Mouse (Mus musculus): ENCODE results near the gene 1700030J22Rik. TPM values are rescaled to one million over a fixed set of nuclear protein-coding genes. Genes with fewer than 3 reads are reported as not detected.

Gene 1700030J22Rik
- total RNA-seq, 2 experiments from 2014 or later = 9.1 to 10.4 TPM

Other genes with a start within 250 kb of the 1700030J22Rik start
- 10 to 100 TPM in 1 of 2 experiments, 1 to 10 TPM in 1; 9.5 to 10.6 TPM for gene Cdyl2, start 246.0 kb downstream of the 1700030J22Rik start, total RNA-seq (2021)
- gene Cmc2, start 57.5 kb downstream of the 1700030J22Rik start, total RNA-seq (2021) = 10 to 100 TPM; 11.6 to 14.7 TPM
- 1 to 10 TPM in 1 of 2 experiments, under 1 TPM in 1; 0.81 to 1.2 TPM for gene Cenpn, start 57.2 kb downstream of the 1700030J22Rik start, total RNA-seq (2021)
- gene Atmin, start 35.6 kb downstream of the 1700030J22Rik start, total RNA-seq (2021) = 10 to 100 TPM; 43.9 to 47.8 TPM
- 10 to 100 TPM; 43.9 to 50.1 TPM for gene Gcsh, start 14.6 kb upstream of the 1700030J22Rik start, total RNA-seq (2021)
- gene Pkd1l2, start 103.5 kb upstream of the 1700030J22Rik start, total RNA-seq (2021) = under 1 TPM; 0.08 to 0.12 TPM
- not detected for gene Bco1, start 116.9 kb upstream of the 1700030J22Rik start, total RNA-seq (2021)
- 10 to 100 TPM; 18.5 to 19.4 TPM for gene Gan, start 179.2 kb upstream of the 1700030J22Rik start, total RNA-seq (2021)

All from layer of hippocampus, adult 18-20 months (tissue).